Mouse (Mus musculus) intestine, embryonic 16.5 days (tissue): Measurements from ENCODE around the gene Thoc6. TPM values are rescaled to one million over a fixed set of nuclear protein-coding genes. Genes with fewer than 3 reads are reported as not detected.

Source experiments
- ATAC-seq: fragments of 200-750 bp; cut with Nextera tagmentation; 2 replicates; pipeline ENCODE4 v1.8.0; 2017; ENCODE audit warnings: moderate TSS enrichment, moderate library complexity
- H3K27ac ChIP-seq: fragments of 300-500 bp; sonication (generic); 2 replicates; pipeline ENCODE4 v1.5.1; 2014; ENCODE audit warnings: mild to moderate bottlenecking, low read length
- H3K27me3 ChIP-seq: fragments of 300-500 bp; sonication (generic); replicated peaks from 2 replicates; pipeline ENCODE4 v1.6.1; 2014; ENCODE audit warnings: low read length, control low read depth, mixed read lengths; ENCODE audit not compliant: control insufficient read depth, insufficient read depth
- H3K36me3 ChIP-seq: fragments of 300-500 bp; sonication (generic); 2 replicates; pipeline ENCODE4 v1.6.1; 2014; ENCODE audit warnings: low read length, control low read depth; ENCODE audit not compliant: control insufficient read depth, insufficient read depth
- H3K4me1 ChIP-seq: fragments of 300-500 bp; sonication (generic); 2 replicates; pipeline ENCODE4 v1.6.1; 2014; ENCODE audit warnings: low read length, control low read depth, mixed read lengths; ENCODE audit not compliant: control insufficient read depth, insufficient read depth
- H3K4me2 ChIP-seq: fragments of 300-500 bp; sonication (generic); 2 replicates; pipeline ENCODE4 v1.6.1; 2014; ENCODE audit warnings: low read depth, low read length, control low read depth
- H3K4me3 ChIP-seq: fragments of 300-500 bp; sonication (generic); 2 replicates; pipeline ENCODE4 v1.5.1; 2014; ENCODE audit warnings: mild to moderate bottlenecking, low read length
- H3K9ac ChIP-seq: fragments of 300-500 bp; sonication (generic); 2 replicates; pipeline ENCODE4 v1.6.1; 2014; ENCODE audit warnings: low read depth, low read length
- H3K9me3 ChIP-seq: fragments of 300-500 bp; sonication (generic); 2 replicates; pipeline ENCODE4 v1.6.1; 2016; ENCODE audit warnings: low read length, control low read depth; ENCODE audit not compliant: control insufficient read depth
- WGBS: fragments of 180-500 bp; shearing (Covaris S2); extraction: QIAGEN DNeasy Blood & Tissue Kit; methylation state at CpG from one replicate; pipeline ENCODE4 v1.1.7; 2014; 5-methylcytosine and 5-hydroxymethylcytosine counted together
- polyA plus RNA-seq: library from polyadenylated mRNA; unstranded; fragments of >200 nt; fragmentation: Nextera tagmentation; extraction: Ambion mirVana; gene quantifications from 2 replicates; pipeline ENCODE4 v1.2.1, GENCODE M21; 2015

Gene Thoc6
- polyA plus RNA-seq: 42.4 and 46.1 TPM in 2 replicates

DNA sequence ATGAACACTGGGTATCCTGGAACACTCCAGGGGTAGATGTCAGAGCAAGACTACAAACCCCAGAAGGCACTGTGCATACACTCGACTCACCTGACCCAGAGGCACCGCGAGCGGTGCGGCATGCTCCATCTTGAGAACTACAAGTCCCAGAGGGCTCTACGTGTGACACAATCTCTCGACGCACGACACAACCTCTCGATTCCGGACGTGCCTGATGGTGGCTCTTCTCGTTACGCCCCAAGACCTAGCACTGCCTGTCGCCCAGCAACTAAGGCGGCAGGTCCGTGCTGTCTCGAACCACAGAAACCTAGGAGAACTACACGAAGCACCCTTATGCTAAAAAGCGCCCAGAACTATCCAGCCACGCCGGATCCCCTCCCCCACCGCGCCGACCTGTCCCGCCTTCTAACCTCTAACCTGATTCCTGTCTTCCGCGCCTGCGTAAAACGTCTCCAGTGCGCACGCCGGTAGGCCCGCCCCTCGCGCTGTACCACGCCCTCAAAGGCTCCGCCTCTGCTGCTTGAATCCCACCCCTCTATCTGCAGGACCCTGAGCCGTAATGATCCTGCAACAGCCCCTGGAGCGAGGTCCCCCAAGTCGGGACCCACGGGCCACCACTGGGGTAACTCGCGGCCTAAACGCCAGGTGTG, at the start of gene Thoc6, which contains the start of gene Hcfc1r1:
TSS of gene Thoc6 (minus strand) at position 459 of the 650 bp plus-strand sequence.
TSS of gene Hcfc1r1 (plus strand) at position 173 of the 650 bp plus-strand sequence.
- H3K9ac ChIP-seq: peak within 1 kb of the TSS; percentile 81
- H3K27ac ChIP-seq: peak within 1 kb of the TSS; percentile 82
- ATAC-seq: peak; percentile 95
- peak within 1 kb of the TSS; percentile 97 for H3K4me2 ChIP-seq
- WGBS: under 1% methylated on average over 45 of the region's 45 CpGs
- peaks cover 35% of the 10 kb centered on the region for H3K4me1 ChIP-seq
- H3K36me3 ChIP-seq: peaks cover 14% of the 10 kb centered on the region
- H3K9me3 ChIP-seq: no peaks in the 10 kb centered on the region
- H3K4me3 ChIP-seq: peak within 1 kb of the TSS; percentile 81
- H3K27me3 ChIP-seq: no peaks in the 10 kb centered on the region

DNA sequence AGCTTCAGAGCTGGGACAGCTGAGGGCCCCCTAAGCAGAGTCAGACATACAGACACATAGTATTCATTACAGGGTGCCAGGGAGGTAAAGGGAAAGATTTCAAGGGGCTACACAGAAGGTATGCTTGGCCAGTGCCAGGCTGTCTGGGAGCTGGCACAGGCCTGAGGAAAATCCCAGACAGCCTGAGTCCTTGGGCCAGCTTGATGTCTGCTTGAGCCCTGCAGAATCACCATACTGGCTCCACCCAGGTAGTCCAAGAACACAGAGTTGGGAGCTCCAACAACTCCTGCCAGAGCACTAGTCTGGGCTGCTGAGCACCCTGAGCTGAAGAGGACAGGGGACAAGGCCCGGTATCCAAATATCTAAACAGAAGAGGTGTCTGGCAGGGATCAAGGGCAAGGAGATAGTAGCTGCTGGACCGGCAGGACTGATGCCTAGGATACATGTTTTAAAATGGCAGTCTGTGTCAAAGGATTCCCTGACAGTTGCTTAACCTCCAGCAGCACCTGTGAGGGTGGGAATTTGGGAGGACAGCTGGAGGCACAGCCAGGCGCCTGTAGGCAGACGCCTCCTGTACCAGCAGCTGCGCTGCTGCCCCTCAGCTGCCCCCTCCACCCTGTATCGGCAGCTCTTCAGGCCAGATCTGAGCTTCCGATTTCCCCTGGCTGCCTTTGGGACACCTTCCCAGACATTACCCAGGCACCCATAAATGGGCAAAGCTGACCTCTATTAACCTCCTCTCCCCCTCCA, 48.9 kb upstream of the Thoc6 start, which contains the start of gene 1520401A03Rik:
TSS of gene 1520401A03Rik (minus strand) at position 408 of the 750 bp plus-strand sequence.
- 62% methylated on average over 7 of the region's 7 CpGs for WGBS
- Histone ChIP-seq H3K4me2 (no peak within 1 kb of the TSS), H3K36me3 (no peaks in the 10 kb centered on the region), H3K27me3 (no peaks in the 10 kb centered on the region), H3K9me3 (no peaks in the 10 kb centered on the region), H3K27ac (no peak within 1 kb of the TSS), H3K9ac (no peak within 1 kb of the TSS), H3K4me1 (peaks cover 17% of the 10 kb centered on the region), H3K4me3 (no peak within 1 kb of the TSS)
- ATAC-seq: no peak

DNA sequence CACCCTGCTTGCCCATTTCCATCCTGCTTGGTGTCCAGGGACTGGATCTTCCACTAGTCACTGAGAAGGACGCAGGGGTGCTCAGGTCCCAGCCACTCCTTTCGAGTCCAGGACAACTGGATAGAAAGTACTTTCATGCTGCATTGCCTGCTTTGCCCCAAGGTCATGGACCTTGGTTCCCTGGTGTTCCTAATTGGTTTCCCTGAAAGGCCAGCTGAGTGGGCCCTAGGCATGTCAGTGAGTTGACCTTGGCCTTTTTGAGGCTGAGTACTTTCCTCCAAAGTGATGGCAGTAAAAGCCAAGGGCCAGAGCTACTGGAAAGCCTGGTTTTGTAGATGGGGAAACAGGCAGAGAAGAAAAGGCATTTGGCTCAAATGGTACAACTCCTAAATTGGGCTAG, 48.2 kb upstream of the Thoc6 start:
- WGBS: 74% methylated on average over 2 of the region's 2 CpGs
- no peak overlapping the region for H3K4me2 ChIP-seq
- H3K27me3 ChIP-seq: no peaks in the 10 kb centered on the region
- no peak overlapping the region for H3K4me3 ChIP-seq
- no peaks in the 10 kb centered on the region for H3K36me3 ChIP-seq
- peaks cover 17% of the 10 kb centered on the region for H3K4me1 ChIP-seq
- ATAC-seq: no peak
- no peak overlapping the region for H3K9ac ChIP-seq
- no peaks in the 10 kb centered on the region for H3K9me3 ChIP-seq
- no peak overlapping the region for H3K27ac ChIP-seq

DNA sequence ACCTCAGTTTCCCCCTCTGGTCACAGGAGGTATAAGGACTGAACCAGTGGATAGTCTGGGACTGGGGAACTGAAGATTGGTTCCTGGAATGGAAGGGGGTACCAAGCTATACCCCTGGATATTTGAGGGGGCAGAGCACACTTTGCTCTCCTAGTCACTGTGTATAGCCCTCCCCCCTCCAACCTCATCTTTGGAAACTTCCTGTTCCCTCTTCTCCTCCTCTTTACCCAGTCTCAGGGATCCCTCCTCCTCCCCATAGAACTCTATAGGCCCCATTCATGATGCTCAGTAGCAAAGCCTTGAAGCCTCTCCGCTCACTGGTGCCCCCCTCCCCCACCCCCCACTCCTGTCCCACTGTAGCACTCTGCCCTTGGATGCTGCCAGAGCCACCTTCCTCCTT, 45.8 kb upstream of the Thoc6 start:
- Histone ChIP-seq H3K4me2 (no peak overlapping the region), H3K4me3 (no peak overlapping the region), H3K9me3 (no peaks in the 10 kb centered on the region), H3K4me1 (peaks cover 11% of the 10 kb centered on the region), H3K9ac (no peak overlapping the region), H3K27ac (no peak overlapping the region), H3K27me3 (no peaks in the 10 kb centered on the region), H3K36me3 (no peaks in the 10 kb centered on the region)
- 39% methylated on average over 1 of the region's 1 CpGs for WGBS
- ATAC-seq: no peak

DNA sequence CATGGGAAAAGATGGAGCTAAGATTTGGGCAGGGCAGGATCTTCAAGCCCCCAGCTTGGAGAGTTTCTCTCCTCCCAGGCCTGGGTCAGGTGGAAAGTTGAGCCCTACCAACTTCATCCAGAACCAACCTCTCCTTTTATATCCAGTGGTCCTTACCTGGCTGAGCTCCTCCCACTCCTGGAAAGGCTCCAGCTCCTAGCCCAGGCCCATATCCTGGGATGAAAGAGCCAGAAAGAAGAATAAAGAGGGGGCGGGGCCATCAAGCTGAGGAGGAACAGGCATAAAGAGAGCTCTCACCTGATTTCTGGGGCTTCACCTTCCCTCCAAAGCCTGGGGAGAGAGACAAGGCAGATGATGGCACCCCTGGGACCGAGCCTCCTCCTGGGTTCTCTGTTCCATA, 43.3 kb upstream of the Thoc6 start:
- Histone ChIP-seq H3K27me3 (no peaks in the 10 kb centered on the region), H3K27ac (no peak overlapping the region), H3K36me3 (no peaks in the 10 kb centered on the region), H3K4me3 (no peak overlapping the region), H3K9me3 (no peaks in the 10 kb centered on the region), H3K4me1 (peaks cover 11% of the 10 kb centered on the region), H3K4me2 (no peak overlapping the region), H3K9ac (no peak overlapping the region)
- ATAC-seq: no peak
- WGBS: 60% methylated on average over 2 of the region's 2 CpGs

GRCm38 (mm10) chr17:23706212-23706611, 32.5 kb upstream of the Thoc6 start:
- Histone ChIP-seq H3K4me1 (no peaks in the 10 kb centered on the region), H3K4me3 (no peak overlapping the region), H3K36me3 (no peaks in the 10 kb centered on the region), H3K9ac (no peak overlapping the region), H3K27me3 (0 out of 2 replicates have a peak, but pooled peaks cover 3% of the 10 kb centered on the region), H3K27ac (no peak overlapping the region), H3K4me2 (no peak overlapping the region), H3K9me3 (no peaks in the 10 kb centered on the region)
- ATAC-seq: peak; percentile 62
- WGBS: 3% methylated on average over 3 of the region's 3 CpGs

- Histone ChIP-seq H3K9me3 (no peaks in the 10 kb centered on the region), H3K4me1 (no peaks in the 10 kb centered on the region), H3K27me3 (0 out of 2 replicates have a peak, but pooled peaks cover 7% of the 10 kb centered on the region), H3K36me3 (no peaks in the 10 kb centered on the region), H3K9ac (no peak overlapping the region), H3K4me3 (no peak overlapping the region), H3K4me2 (no peak overlapping the region), H3K27ac (no peak overlapping the region)
- 74% methylated on average over 7 of the region's 7 CpGs for WGBS
- no peak for ATAC-seq
Observed at GRCm38 (mm10) chr17:23705525-23706104, 31.9 kb upstream of the Thoc6 start.

GRCm38 (mm10) chr17:23704741-23705140, 31.1 kb upstream of the Thoc6 start:
- H3K4me2 ChIP-seq: no peak overlapping the region
- H3K27ac ChIP-seq: no peak overlapping the region
- 50% methylated on average over 7 of the region's 7 CpGs for WGBS
- no peaks in the 10 kb centered on the region for H3K36me3 ChIP-seq
- ATAC-seq: no peak
- no peak overlapping the region for H3K9ac ChIP-seq
- no peak overlapping the region for H3K4me3 ChIP-seq
- H3K9me3 ChIP-seq: no peaks in the 10 kb centered on the region
- no peaks in the 10 kb centered on the region for H3K4me1 ChIP-seq
- peaks cover 7% of the 10 kb centered on the region; the same call in 1 of the 2 replicates for H3K27me3 ChIP-seq

GRCm38 (mm10) chr17:23703301-23703700, 29.6 kb upstream of the Thoc6 start:
- Histone ChIP-seq H3K4me1 (peaks cover 6% of the 10 kb centered on the region; the same call in 1 of the 2 replicates), H3K27ac (no peak overlapping the region), H3K9me3 (no peaks in the 10 kb centered on the region), H3K9ac (no peak overlapping the region), H3K4me2 (no peak overlapping the region), H3K27me3 (peaks cover 7% of the 10 kb centered on the region; the same call in 1 of the 2 replicates), H3K4me3 (no peak overlapping the region), H3K36me3 (no peaks in the 10 kb centered on the region)
- no peak for ATAC-seq
- WGBS: 87% methylated on average over 9 of the region's 9 CpGs
